Mouse (Mus musculus) liver, embryonic 16.5 days (tissue): ENCODE data around the gene Gga2. TPM values are rescaled to one million over a fixed set of nuclear protein-coding genes. Genes with fewer than 3 reads are reported as not detected.

Experiments
- ATAC-seq: fragments of 200-750 bp; cut with Nextera tagmentation; 2 replicates; pipeline ENCODE4 v1.8.0; 2017; ENCODE audit warnings: low read depth, mild to moderate bottlenecking, moderate number of reproducible peaks, moderate library complexity
- H3K27ac ChIP-seq: fragments of 300-500 bp; sonication (generic); 2 replicates; pipeline ENCODE4 v1.5.1; 2014; ENCODE audit warnings: mild to moderate bottlenecking, low read length
- H3K27me3 ChIP-seq: fragments of 300-500 bp; sonication (generic); 2 replicates; pipeline ENCODE4 v1.6.1; 2014; ENCODE audit warnings: low read depth, low read length, mixed read lengths; ENCODE audit not compliant: control insufficient read depth, insufficient read depth
- H3K36me3 ChIP-seq: fragments of 300-500 bp; sonication (generic); 2 replicates; pipeline ENCODE4 v1.6.1; 2014; ENCODE audit warnings: mild to moderate bottlenecking; ENCODE audit not compliant: control insufficient read depth, insufficient read depth
- H3K4me1 ChIP-seq: fragments of 300-500 bp; sonication (generic); 2 replicates; pipeline ENCODE4 v1.6.1; 2014; ENCODE audit warnings: low read depth, low read length, mixed read lengths; ENCODE audit not compliant: control insufficient read depth
- H3K4me2 ChIP-seq: fragments of 300-500 bp; sonication (generic); 2 replicates; pipeline ENCODE4 v1.6.1; 2014; ENCODE audit warnings: low read depth, low read length, mixed read lengths
- H3K4me3 ChIP-seq: fragments of 300-500 bp; sonication (generic); 2 replicates; pipeline ENCODE4 v1.5.1; 2014; ENCODE audit warnings: low read depth, mild to moderate bottlenecking, low read length
- H3K9ac ChIP-seq: fragments of 300-500 bp; sonication (generic); 2 replicates; pipeline ENCODE4 v1.6.1; 2014; ENCODE audit warnings: low read depth, low read length
- H3K9me3 ChIP-seq: fragments of 300-500 bp; sonication (generic); replicated peaks from 2 replicates; pipeline ENCODE4 v1.6.1; 2016; ENCODE audit warnings: low read length; ENCODE audit not compliant: control insufficient read depth
- WGBS: fragments of 180-500 bp; shearing (Covaris S2); extraction: QIAGEN DNeasy Blood & Tissue Kit; methylation state at CpG from one replicate; pipeline ENCODE4 v1.1.7; 2014; ENCODE audit not compliant: insufficient replicate concordance; 5-methylcytosine and 5-hydroxymethylcytosine counted together
- polyA plus RNA-seq: library from polyadenylated mRNA; unstranded; fragments of >200 nt; fragmentation: Nextera tagmentation; extraction: Ambion mirVana; gene quantifications from 2 replicates; pipeline ENCODE4 v1.2.1, GENCODE M21; 2015

The Gga2 gene
- polyA plus RNA-seq, 1 experiment from 2014 or later, result 34.6 TPM

DNA sequence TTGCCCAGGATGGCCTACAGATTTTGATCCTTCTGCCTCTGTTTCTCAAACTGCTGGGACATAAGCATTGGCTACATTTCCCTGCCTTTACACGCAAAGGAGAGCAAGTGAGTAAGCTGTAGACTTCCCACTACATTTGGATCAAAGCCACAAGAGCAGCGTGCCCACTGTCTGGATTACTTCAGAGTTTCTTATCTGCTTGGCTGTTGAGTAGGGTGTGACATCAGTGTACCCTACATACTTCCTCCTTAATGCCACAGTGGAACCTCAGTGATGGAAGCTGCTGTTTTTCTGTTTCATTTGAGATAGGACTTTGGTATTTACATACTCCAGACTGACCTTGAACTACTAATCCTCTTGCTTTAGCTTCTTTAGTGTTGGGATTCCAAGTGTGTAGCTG is 25.8 kb upstream of the Gga2 start:
- H3K36me3 ChIP-seq, result no peaks in the 10 kb centered on the region; the same call in 1 of the 2 replicates
- H3K9ac ChIP-seq, result no peak overlapping the region
- H3K4me2 ChIP-seq, result no peak overlapping the region
- WGBS, result 16% methylated on average over 2 of the region's 2 CpGs
- no peaks in the 10 kb centered on the region for H3K9me3 ChIP-seq
- no peak overlapping the region for H3K4me3 ChIP-seq
- no peak overlapping the region for H3K27ac ChIP-seq
- peaks cover 11% of the 10 kb centered on the region for H3K4me1 ChIP-seq
- peak; percentile 42; the same call in 1 of the 2 replicates for ATAC-seq
- H3K27me3 ChIP-seq, result no peaks in the 10 kb centered on the region

DNA sequence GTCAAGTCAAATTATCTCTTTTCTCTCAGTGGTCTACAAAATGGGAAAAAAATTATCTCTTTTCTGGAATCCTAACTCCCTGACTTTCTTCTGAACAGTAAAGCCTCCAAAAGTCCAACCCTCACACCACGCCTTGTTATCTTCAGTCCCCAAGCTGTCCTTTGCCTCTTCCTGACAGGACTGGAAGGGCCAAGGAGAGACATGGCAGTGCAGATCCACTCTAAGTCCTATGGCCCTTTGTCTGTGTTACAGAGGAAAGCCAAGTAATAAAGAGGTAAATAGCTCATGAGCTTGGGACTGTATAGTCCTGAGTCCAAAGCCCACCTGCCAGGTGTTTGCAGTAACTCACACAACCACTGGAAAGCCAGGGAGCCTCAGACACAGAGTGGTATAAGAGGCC is 24.7 kb upstream of the Gga2 start:
- WGBS, result 19% methylated on average over 1 of the region's 1 CpGs
- Histone ChIP-seq H3K27ac (no peak overlapping the region), H3K27me3 (no peaks in the 10 kb centered on the region), H3K4me1 (peaks cover 11% of the 10 kb centered on the region), H3K9me3 (no peaks in the 10 kb centered on the region), H3K9ac (no peak overlapping the region), H3K36me3 (no peaks in the 10 kb centered on the region; the same call in 1 of the 2 replicates), H3K4me2 (no peak overlapping the region), H3K4me3 (no peak overlapping the region)
- ATAC-seq, result no peak

DNA sequence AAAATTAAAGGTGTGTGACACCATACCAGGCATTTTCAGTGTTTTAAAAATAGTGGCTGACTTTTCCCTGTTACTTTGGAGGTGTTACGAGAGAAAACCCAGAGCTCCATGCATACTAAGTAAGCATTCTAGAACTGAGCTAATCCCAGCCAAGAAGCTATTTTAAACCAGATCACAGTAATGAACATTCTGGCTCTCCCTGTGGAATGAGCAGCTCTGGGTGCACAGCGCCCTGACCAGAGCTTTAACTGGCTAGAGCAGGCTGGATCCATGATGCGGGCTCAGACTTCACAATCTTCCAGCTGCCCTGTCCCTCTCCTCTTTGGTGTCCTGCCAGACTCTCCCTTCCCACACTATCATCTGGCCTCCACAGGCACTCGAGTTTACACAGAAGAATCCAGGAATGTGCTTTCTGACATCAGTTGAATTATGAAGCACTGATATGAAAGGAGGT is 24.2 kb upstream of the Gga2 start:
- H3K27ac ChIP-seq, result no peak overlapping the region
- WGBS, result 67% methylated on average over 4 of the region's 4 CpGs

DNA sequence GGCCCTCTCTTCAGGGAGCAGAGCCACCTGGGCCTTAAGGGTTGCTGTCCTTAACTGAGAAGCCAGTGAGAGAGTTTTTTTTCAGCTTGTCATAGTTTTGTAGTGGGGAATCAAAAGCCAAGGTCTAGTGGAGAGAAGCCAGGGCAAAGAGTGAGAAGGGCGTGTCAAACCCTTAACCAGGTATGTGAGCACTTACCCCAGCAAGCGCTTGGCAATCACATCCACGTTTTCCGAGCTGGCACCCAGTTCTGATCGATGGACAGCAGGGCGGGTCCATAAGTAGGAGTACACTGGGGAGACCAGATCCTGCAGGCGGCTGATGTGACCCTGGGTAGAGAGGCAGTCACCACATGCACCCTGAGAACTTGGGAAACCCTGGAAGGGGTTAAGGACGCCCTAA is 23.1 kb upstream of the Gga2 start:
- no peaks in the 10 kb centered on the region for H3K9me3 ChIP-seq
- no peaks in the 10 kb centered on the region for H3K27me3 ChIP-seq
- no peak for ATAC-seq
- peaks cover 11% of the 10 kb centered on the region for H3K4me1 ChIP-seq
- H3K27ac ChIP-seq, result no peak overlapping the region
- H3K4me2 ChIP-seq, result no peak overlapping the region
- H3K9ac ChIP-seq, result no peak overlapping the region
- H3K36me3 ChIP-seq, result no peaks in the 10 kb centered on the region; the same call in none of the 2 replicates
- H3K4me3 ChIP-seq, result no peak overlapping the region
- 73% methylated on average over 8 of the region's 8 CpGs for WGBS

More for the DNA sequence above, 24.2 kb upstream of the Gga2 start:
- no peak overlapping the region for H3K9ac ChIP-seq
- H3K4me2 ChIP-seq, result no peak overlapping the region
- H3K36me3 ChIP-seq, result no peaks in the 10 kb centered on the region; the same call in none of the 2 replicates
- no peaks in the 10 kb centered on the region for H3K27me3 ChIP-seq
- no peaks in the 10 kb centered on the region for H3K9me3 ChIP-seq
- peaks cover 11% of the 10 kb centered on the region for H3K4me1 ChIP-seq
- peak; percentile 40; the same call in 1 of the 2 replicates for ATAC-seq
- H3K4me3 ChIP-seq, result no peak overlapping the region

DNA sequence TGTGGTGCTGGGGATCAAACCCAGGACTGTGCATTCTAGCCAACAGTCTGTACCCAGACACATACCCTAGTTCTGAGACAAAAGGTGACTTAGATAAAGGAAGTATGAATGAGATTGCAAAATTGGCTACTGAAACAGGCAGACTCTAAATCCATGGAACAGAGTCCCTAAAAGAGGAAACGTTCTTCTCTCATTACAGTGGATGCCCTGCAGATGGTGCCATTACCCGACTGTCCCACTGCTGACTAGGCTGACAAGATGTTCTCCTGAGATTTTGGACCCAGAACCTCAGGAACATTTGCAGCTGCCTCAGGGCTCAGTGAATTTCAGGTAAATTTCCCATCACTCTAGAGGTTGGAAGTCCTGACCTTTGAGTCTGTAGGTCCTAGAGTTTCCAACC is 13.3 kb upstream of the Gga2 start:
- Histone ChIP-seq H3K4me1 (no peaks in the 10 kb centered on the region), H3K9me3 (no peaks in the 10 kb centered on the region), H3K4me3 (no peak overlapping the region), H3K4me2 (no peak overlapping the region), H3K27me3 (no peaks in the 10 kb centered on the region), H3K27ac (no peak overlapping the region), H3K9ac (no peak overlapping the region), H3K36me3 (no peaks in the 10 kb centered on the region; the same call in 1 of the 2 replicates)
- 17% methylated on average over 2 of the region's 2 CpGs for WGBS
- ATAC-seq, result no peak

DNA sequence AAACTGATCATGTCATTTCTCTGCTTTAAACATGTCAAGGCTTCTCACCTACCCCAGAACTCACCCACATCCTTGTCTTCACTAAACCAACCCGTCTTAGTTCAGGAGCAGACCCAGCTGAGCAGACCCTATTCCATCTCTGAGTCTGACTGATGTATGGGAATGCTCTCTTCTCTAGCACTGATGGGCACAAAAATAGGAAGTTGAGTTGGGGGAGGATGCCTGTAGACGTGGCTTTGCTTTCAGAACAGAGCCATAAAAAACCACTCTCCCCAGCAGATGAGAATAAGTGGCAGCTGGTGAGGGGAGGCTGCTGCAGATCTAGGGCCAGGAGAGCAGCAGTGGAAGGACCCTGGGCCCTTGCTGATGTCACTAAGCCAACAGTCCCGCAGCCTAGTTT is 12.3 kb upstream of the Gga2 start:
- no peaks in the 10 kb centered on the region for H3K9me3 ChIP-seq
- no peaks in the 10 kb centered on the region for H3K27me3 ChIP-seq
- H3K36me3 ChIP-seq, result no peaks in the 10 kb centered on the region
- H3K4me1 ChIP-seq, result no peaks in the 10 kb centered on the region
- H3K4me3 ChIP-seq, result no peak overlapping the region
- no peak overlapping the region for H3K27ac ChIP-seq
- 32% methylated on average over 3 of the region's 3 CpGs for WGBS
- no peak overlapping the region for H3K4me2 ChIP-seq
- no peak for ATAC-seq
- H3K9ac ChIP-seq, result no peak overlapping the region

DNA sequence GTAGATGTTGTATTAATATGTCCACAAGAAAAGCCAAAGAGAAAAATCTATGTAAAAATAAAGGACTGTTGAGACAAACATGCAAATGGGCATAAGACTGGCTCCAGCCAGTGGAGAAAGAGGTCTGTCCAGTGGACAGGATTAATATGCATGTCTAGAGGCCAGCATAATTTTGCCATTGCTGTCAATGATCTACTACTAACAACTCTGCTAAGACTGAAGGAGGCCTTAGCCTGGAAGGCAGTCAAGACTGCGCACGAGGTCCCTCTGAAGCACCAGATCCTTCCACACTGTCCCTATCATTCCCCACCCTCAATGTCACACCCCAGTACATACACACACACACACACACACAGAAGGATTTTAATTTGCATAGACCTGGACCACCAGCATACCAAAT is 1.1 kb upstream of the Gga2 start:
- H3K9me3 ChIP-seq, result no peaks in the 10 kb centered on the region
- H3K4me2 ChIP-seq, result no peak overlapping the region
- no peak overlapping the region for H3K4me3 ChIP-seq
- WGBS, result 85% methylated on average over 2 of the region's 2 CpGs
- no peaks in the 10 kb centered on the region for H3K27me3 ChIP-seq
- no peaks in the 10 kb centered on the region for H3K36me3 ChIP-seq
- H3K27ac ChIP-seq, result no peak overlapping the region
- ATAC-seq, result no peak
- no peak overlapping the region for H3K9ac ChIP-seq
- H3K4me1 ChIP-seq, result peaks cover 37% of the 10 kb centered on the region

DNA sequence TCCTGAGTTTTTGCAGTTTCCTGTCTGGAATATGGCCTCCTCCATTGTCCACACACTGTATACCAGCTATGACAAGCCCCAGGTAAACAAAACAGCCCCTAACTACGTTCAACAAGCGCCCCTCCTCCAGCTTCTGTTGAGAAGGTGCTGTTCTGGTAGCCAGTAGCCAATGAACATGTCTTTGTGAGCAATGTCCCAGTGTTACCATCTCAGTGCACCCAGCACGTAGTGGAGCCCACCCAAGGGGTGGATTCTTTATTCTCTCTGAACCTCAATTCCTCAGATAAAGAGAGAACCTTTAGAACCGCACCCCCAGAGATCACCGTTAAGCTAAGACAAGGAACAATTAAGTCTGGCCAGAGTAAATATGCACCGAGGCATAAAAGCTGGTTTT is 752 bp downstream of the Gga2 start:
- H3K4me1 ChIP-seq, result peaks cover 55% of the 10 kb centered on the region
- H3K9ac ChIP-seq, result peak overlapping the region; percentile 76
- H3K4me3 ChIP-seq, result peak overlapping the region; percentile 80
- peak; percentile 13 for ATAC-seq
- 5% methylated on average over 6 of the region's 6 CpGs for WGBS
- peak overlapping the region; percentile 95 for H3K4me2 ChIP-seq
- H3K27ac ChIP-seq, result peak overlapping the region; percentile 76
- H3K9me3 ChIP-seq, result no peaks in the 10 kb centered on the region
- no peaks in the 10 kb centered on the region for H3K27me3 ChIP-seq
- no peaks in the 10 kb centered on the region for H3K36me3 ChIP-seq

DNA sequence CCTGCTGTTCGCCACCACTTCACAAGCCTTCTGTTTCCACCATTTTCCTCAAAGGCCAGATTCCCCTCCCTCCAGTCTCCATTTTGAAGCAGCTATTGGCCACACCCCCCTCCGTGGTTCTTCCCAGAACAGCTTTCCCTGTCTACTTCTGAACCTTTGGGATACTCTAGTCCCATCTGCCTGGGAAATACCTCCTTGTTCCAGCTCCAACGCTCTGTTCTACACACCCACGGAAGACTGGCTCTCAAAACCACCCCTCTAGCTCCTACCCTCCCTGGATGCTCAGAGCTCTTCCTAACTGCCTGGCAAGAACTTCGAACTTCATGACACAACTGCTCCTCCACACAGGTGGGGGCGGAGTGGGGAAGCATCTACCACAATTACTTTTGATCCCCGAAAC is 2.0 kb downstream of the Gga2 start:
- WGBS, result 73% methylated on average over 7 of the region's 7 CpGs
- H3K27ac ChIP-seq, result peak overlapping the region; percentile 68
- H3K9me3 ChIP-seq, result no peaks in the 10 kb centered on the region
- H3K4me3 ChIP-seq, result peak overlapping the region; percentile 5; the same call in 1 of the 2 replicates
- peaks cover 64% of the 10 kb centered on the region for H3K4me1 ChIP-seq
- no peaks in the 10 kb centered on the region for H3K27me3 ChIP-seq
- no peaks in the 10 kb centered on the region for H3K36me3 ChIP-seq
- H3K9ac ChIP-seq, result 0 out of 2 replicates have a peak overlapping the region, but pooled peaks have one; percentile 8
- H3K4me2 ChIP-seq, result peak overlapping the region; percentile 95
- ATAC-seq, result no peak
